Mouse (Mus musculus) kidney, postnatal 14 days (tissue): ENCODE measurements around the gene Dnttip2.

Experiments
- DNase-seq: peaks from one replicate; pipeline ENCODE4 v3.0.0; 2022; ENCODE audit warnings: mixed read lengths

Gene Dnttip2

GRCm38 (mm10) chr3:122333902-122334301 lies 59.7 kb downstream of the Dnttip2 start:
- DNase-seq: peak; percentile 3

- no peak for DNase-seq
Observed at GRCm38 (mm10) chr3:122334375-122334774, 60.2 kb downstream of the Dnttip2 start.
